Mouse (Mus musculus): Measurements from ENCODE around the gene Gm21836.
"Not testable (repeated sequence)": the region's sequence is repeated elsewhere in the genome, so short reads cannot be mapped to it uniquely, and the experiment has no call there.

Gene Gm21836

GRCm38 (mm10) chr9:124493693-124494092 lies at the start of gene Gm21836:
Gene Gm21836 (minus strand): TSS chr9:124493793.
- not testable (repeated sequence) for DNase-seq (ENCODE audit: low spot score)

DNA sequence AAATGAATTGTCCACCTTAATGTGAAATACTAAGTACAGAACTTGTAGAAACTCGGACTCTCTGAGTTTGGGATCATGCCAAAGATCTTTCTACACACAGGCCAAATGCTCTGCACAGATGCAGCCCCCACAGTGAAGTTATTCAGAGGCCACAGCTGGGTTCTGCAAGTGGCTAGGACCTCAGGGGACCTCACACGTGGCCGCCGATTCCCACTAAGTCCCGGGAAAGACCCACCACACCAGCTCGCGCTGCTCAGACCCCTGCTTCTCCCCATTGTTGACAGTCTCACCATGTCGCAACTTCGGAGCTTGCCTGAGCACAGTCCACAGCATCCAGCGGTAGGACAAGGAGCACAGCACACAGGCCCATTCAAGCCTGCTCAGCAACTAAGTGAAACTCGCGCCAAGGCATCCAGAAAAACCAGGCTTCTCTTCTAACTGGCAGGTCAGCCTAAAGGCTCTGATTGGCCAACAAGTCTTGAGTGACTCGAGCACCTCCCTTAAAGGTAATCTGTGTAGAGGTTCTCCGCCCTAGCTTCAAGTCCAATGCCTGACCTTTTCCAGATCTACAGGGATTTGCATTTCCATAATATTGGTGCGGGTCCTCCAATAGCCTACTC lies 13.1 kb downstream of the Gm21836 start:
- DNase-seq (ENCODE audit: low spot score): not testable (repeated sequence)

DNA sequence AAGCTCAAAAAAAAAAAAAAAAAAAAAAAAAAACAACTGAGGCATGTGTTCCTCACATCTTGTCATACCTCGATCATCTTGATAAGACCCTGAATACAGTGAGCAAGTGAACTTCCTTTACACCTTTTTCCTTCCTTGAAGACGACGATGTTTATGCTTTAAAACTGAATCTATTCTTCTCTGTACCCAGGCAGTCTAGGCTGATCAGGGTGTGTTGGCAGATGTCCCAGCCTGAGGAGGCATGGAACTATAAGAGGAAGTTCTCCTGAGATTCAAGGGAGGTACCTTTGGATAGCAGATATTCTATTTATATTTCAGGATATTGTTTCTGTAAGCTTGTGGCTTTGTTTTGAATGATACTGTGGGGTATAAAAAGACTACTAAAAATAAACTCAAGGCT lies 15.5 kb downstream of the Gm21836 start:
- DNase-seq (ENCODE audit: low spot score): peak; percentile 33

DNA sequence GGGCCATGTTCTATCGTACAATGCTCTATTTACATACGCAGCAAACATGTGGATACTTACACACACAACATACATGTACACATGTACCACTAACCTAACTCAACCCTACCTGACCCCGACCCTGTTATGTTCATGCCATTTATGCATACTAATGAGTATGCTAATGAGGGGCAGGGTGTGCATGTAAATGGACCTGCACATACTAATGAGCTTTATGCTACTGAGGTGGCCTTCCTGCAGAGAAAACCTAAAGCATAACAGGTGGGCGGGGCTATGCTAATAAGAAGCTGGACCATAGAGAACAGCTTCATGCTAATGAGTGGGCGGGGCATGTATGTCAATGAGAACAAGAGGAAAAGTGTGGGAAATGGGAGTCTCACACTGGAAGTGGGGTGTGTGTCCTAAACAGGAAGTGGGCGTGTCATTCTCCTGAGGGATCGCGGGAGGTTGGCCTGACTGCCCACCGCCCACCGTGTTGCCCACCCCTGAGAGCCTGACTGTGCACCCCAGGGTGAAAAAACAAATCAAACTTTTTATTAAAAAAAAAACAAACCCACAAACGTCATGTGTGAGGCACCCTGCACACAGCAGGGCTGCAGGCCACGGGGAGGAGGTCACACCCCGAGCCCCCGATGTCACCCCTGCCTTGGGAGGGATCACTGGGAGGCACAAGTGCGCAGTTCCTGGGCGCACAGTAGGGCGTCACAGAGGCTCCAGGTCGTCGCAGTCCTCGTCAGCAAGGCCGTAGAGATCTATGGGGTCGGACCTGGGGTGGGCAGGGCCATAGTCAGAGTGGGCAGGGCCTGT lies 17.3 kb downstream of the Gm21836 start, which contains the start of gene Ppp2r3d:
Gene Ppp2r3d, minus strand, starts transcription at position 803 of the 807 bp plus-strand sequence.
- DNase-seq (ENCODE audit: low spot score): peak; percentile 70

- DNase-seq (ENCODE audit: low spot score): peak; percentile 38
Measured at GRCm38 (mm10) chr9:124475689-124476088, 17.9 kb downstream of the Gm21836 start.

GRCm38 (mm10) chr9:124456572-124456971 lies 37.0 kb downstream of the Gm21836 start:
- no peak for DNase-seq (ENCODE audit: low spot score)

Data from testis, postnatal 14 days (tissue).